Mouse (Mus musculus) embryonic facial prominence, embryonic 13.5 days (tissue): ENCODE measurements around the gene Onecut1. TPM values are rescaled to one million over a fixed set of nuclear protein-coding genes. Genes with fewer than 3 reads are reported as not detected.

ENCODE experiments used
- ATAC-seq: fragments of 200-750 bp; cut with Nextera tagmentation; 2 replicates; pipeline ENCODE4 v1.8.0; 2017; ENCODE audit warnings: low read depth; ENCODE audit not compliant: insufficient number of reproducible peaks, insufficient read depth, low FRiP score, low TSS enrichment
- H3K27ac ChIP-seq: fragments of 300-500 bp; sonication (generic); 2 replicates; pipeline ENCODE4 v1.5.1; 2015; ENCODE audit warnings: moderate library complexity, mild to moderate bottlenecking, inconsistent platforms
- H3K27me3 ChIP-seq: fragments of 300-500 bp; sonication (generic); 2 replicates; pipeline ENCODE4 v1.6.1; 2015; ENCODE audit warnings: mild to moderate bottlenecking, inconsistent platforms
- H3K36me3 ChIP-seq: fragments of 300-500 bp; sonication (generic); 2 replicates; pipeline ENCODE4 v1.6.1; 2015; ENCODE audit warnings: mild to moderate bottlenecking, inconsistent platforms
- H3K4me1 ChIP-seq: fragments of 300-500 bp; sonication (generic); 2 replicates; pipeline ENCODE4 v1.6.1; 2015; ENCODE audit warnings: inconsistent platforms
- H3K4me2 ChIP-seq: fragments of 300-500 bp; sonication (generic); 2 replicates; pipeline ENCODE4 v1.6.1; 2015; ENCODE audit warnings: moderate library complexity, mild to moderate bottlenecking, inconsistent platforms
- H3K4me3 ChIP-seq: fragments of 300-500 bp; sonication (generic); 2 replicates; pipeline ENCODE4 v1.5.1; 2015; ENCODE audit warnings: mild to moderate bottlenecking, inconsistent platforms
- H3K9ac ChIP-seq: fragments of 300-500 bp; sonication (generic); 2 replicates; pipeline ENCODE4 v1.6.1; 2015; ENCODE audit warnings: mild to moderate bottlenecking, inconsistent platforms
- H3K9me3 ChIP-seq: fragments of 300-500 bp; sonication (generic); 2 replicates; pipeline ENCODE4 v1.6.1; 2016; ENCODE audit warnings: inconsistent platforms
- WGBS: fragments of 180-500 bp; shearing (Covaris S2); methylation state at CpG from one replicate; pipeline ENCODE4 v1.1.7; 2015; ENCODE audit warnings: mixed read lengths; 5-methylcytosine and 5-hydroxymethylcytosine counted together
- polyA plus RNA-seq: library from polyadenylated mRNA; unstranded; fragments of >200 nt; fragmentation: Nextera tagmentation; extraction: Ambion mirVana; gene quantifications from 2 replicates; pipeline ENCODE4 v1.2.1, GENCODE M21; 2015

Onecut1 gene
- not detected in 2 replicates for polyA plus RNA-seq

DNA sequence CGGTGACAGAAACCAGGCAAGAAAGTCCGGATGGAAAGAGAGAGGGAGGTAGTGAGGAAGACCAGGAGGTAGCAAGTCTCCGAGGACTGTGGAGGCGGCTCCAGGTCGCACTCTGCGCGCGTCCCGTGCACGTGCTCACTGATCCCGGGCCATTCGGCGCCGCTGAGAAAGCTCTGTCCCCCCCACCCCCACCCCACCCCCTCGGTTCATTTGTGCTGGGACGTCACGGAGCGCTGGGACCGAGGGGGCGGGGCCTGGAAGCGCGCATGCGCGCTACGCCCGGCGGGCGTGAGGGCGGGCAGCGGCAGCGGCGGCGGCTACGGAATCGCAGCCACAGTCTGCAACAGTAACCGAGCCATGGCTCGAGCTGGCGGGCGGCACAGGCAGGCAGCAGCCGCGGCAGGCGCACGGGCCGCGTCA is at the start of gene Onecut1:
Gene Onecut1, plus strand, starts transcription at position 361 of the 420 bp plus-strand sequence.
- ATAC-seq, result 0 out of 2 replicates have a peak, but pooled peaks have one; percentile 32
- Histone ChIP-seq H3K4me3 (peak within 1 kb of the TSS; percentile 53), H3K9ac (peak within 1 kb of the TSS; percentile 63), H3K4me2 (peak within 1 kb of the TSS; percentile 92), H3K36me3 (no peaks in the 10 kb centered on the region), H3K9me3 (no peaks in the 10 kb centered on the region), H3K27ac (no peak within 1 kb of the TSS), H3K4me1 (peaks cover 26% of the 10 kb centered on the region), H3K27me3 (peaks cover 100% of the 10 kb centered on the region)
- under 1% methylated on average over 45 of the region's 45 CpGs for WGBS

GRCm38 (mm10) chr9:74819736-74820511 is 41.8 kb upstream of the Onecut1 start:
- Histone ChIP-seq H3K4me1 (peaks cover 9% of the 10 kb centered on the region), H3K36me3 (no peaks in the 10 kb centered on the region), H3K27me3 (peaks cover 19% of the 10 kb centered on the region), H3K4me2 (0 out of 2 replicates have a peak overlapping the region, but pooled peaks have one; percentile 7), H3K27ac (no peak overlapping the region), H3K9me3 (no peaks in the 10 kb centered on the region), H3K9ac (no peak overlapping the region), H3K4me3 (no peak overlapping the region)
- 21% methylated on average over 19 of the region's 19 CpGs for WGBS
- ATAC-seq, result no peak

DNA sequence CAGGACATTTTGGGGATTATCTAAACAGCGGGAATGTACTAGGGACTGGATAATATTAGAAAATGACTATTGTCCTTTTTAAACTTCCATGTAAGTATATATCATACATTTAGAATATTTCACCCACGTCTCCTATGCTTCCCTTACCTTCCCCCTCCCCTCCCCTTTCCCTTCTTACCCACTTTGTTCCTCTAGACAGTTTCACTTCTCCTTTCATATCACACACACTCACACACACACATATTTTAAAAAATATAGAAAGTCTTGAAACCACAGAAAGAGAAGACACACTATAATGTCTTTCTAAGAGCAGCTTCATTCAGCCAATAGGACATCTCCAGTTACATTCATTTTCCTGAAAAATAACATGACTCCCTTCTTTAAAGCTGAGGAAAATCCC is 36.6 kb upstream of the Onecut1 start:
- H3K4me3 ChIP-seq, result no peak overlapping the region
- ATAC-seq, result no peak
- no peak overlapping the region for H3K9ac ChIP-seq
- no peaks in the 10 kb centered on the region for H3K9me3 ChIP-seq
- WGBS, result 69% methylated on average over 2 of the region's 2 CpGs
- no peaks in the 10 kb centered on the region for H3K36me3 ChIP-seq
- H3K4me2 ChIP-seq, result no peak overlapping the region
- H3K27me3 ChIP-seq, result peaks cover 8% of the 10 kb centered on the region
- H3K4me1 ChIP-seq, result peaks cover 3% of the 10 kb centered on the region
- no peak overlapping the region for H3K27ac ChIP-seq

DNA sequence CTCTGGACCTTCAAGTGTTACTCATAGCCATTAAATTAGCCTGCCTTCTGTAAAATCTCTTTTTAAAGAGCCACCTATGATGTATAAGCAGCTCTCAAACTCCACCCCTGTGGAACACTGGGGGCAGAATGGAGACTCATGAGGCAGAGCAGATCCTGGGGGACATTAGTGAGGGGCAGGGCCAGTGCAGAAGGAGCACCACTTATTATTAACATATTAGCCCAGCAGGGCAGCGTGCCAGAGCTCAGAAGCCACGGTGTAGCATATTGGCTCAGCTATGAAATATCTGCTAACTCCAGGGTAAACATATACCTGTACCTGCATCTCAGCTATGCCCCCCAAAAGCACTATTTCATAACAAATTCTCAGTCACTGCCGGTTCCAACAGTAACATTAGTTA is 32.5 kb upstream of the Onecut1 start:
- no peak overlapping the region for H3K4me2 ChIP-seq
- H3K36me3 ChIP-seq, result no peaks in the 10 kb centered on the region
- WGBS, result 68% methylated on average over 3 of the region's 3 CpGs
- no peaks in the 10 kb centered on the region for H3K9me3 ChIP-seq
- no peak overlapping the region for H3K9ac ChIP-seq
- H3K4me1 ChIP-seq, result no peaks in the 10 kb centered on the region
- no peak overlapping the region for H3K4me3 ChIP-seq
- peaks cover 3% of the 10 kb centered on the region for H3K27me3 ChIP-seq
- H3K27ac ChIP-seq, result no peak overlapping the region
- ATAC-seq, result no peak

- Histone ChIP-seq H3K36me3 (no peaks in the 10 kb centered on the region), H3K27me3 (peaks cover 49% of the 10 kb centered on the region), H3K4me1 (no peaks in the 10 kb centered on the region), H3K4me2 (no peak overlapping the region), H3K4me3 (no peak overlapping the region), H3K9me3 (peaks cover 6% of the 10 kb centered on the region; the same call in 1 of the 2 replicates), H3K9ac (no peak overlapping the region), H3K27ac (no peak overlapping the region)
- WGBS, result 86% methylated on average over 4 of the region's 4 CpGs
- ATAC-seq, result no peak
Measured at GRCm38 (mm10) chr9:74842890-74843289, 18.8 kb upstream of the Onecut1 start.

- H3K9me3 ChIP-seq, result peaks cover 6% of the 10 kb centered on the region; the same call in 1 of the 2 replicates
- H3K9ac ChIP-seq, result no peak overlapping the region
- H3K27ac ChIP-seq, result no peak overlapping the region
- 2% methylated on average over 33 of the region's 33 CpGs for WGBS
- no peak for ATAC-seq
- H3K36me3 ChIP-seq, result no peaks in the 10 kb centered on the region
- no peak overlapping the region for H3K4me2 ChIP-seq
- H3K4me1 ChIP-seq, result peaks cover 12% of the 10 kb centered on the region
- H3K27me3 ChIP-seq, result peaks cover 89% of the 10 kb centered on the region
- H3K4me3 ChIP-seq, result no peak overlapping the region
Measured at GRCm38 (mm10) chr9:74846867-74847830, 14.6 kb upstream of the Onecut1 start.

GRCm38 (mm10) chr9:74848411-74849194 is 13.1 kb upstream of the Onecut1 start:
- Histone ChIP-seq H3K9me3 (no peaks in the 10 kb centered on the region), H3K4me3 (peak overlapping the region; percentile 41), H3K36me3 (no peaks in the 10 kb centered on the region), H3K27ac (no peak overlapping the region), H3K27me3 (peaks cover 100% of the 10 kb centered on the region), H3K9ac (no peak overlapping the region), H3K4me1 (peaks cover 12% of the 10 kb centered on the region), H3K4me2 (peak overlapping the region; percentile 64)
- under 1% methylated on average over 46 of the region's 46 CpGs for WGBS
- ATAC-seq, result no peak

- Histone ChIP-seq H3K4me1 (peaks cover 12% of the 10 kb centered on the region), H3K27me3 (peaks cover 100% of the 10 kb centered on the region), H3K27ac (no peak overlapping the region), H3K36me3 (no peaks in the 10 kb centered on the region), H3K4me2 (peak overlapping the region; percentile 64), H3K9me3 (no peaks in the 10 kb centered on the region), H3K4me3 (peak overlapping the region; percentile 41), H3K9ac (no peak overlapping the region)
- WGBS, result under 1% methylated on average over 63 of the region's 63 CpGs
- no peak for ATAC-seq
Measured at GRCm38 (mm10) chr9:74849195-74849978, 12.3 kb upstream of the Onecut1 start.

- Histone ChIP-seq H3K4me3 (no peak overlapping the region), H3K9me3 (no peaks in the 10 kb centered on the region), H3K9ac (no peak overlapping the region), H3K27me3 (peaks cover 100% of the 10 kb centered on the region), H3K4me1 (peaks cover 12% of the 10 kb centered on the region), H3K36me3 (no peaks in the 10 kb centered on the region), H3K4me2 (no peak overlapping the region), H3K27ac (no peak overlapping the region)
- no peak for ATAC-seq
- 3% methylated on average over 12 of the region's 12 CpGs for WGBS
Measured at GRCm38 (mm10) chr9:74849979-74850780, 11.5 kb upstream of the Onecut1 start.

GRCm38 (mm10) chr9:74850781-74851145 is 11.0 kb upstream of the Onecut1 start:
- Histone ChIP-seq H3K27me3 (peaks cover 100% of the 10 kb centered on the region), H3K9ac (no peak overlapping the region), H3K4me3 (no peak overlapping the region), H3K9me3 (no peaks in the 10 kb centered on the region), H3K4me2 (no peak overlapping the region), H3K36me3 (no peaks in the 10 kb centered on the region), H3K27ac (no peak overlapping the region), H3K4me1 (peaks cover 12% of the 10 kb centered on the region)
- ATAC-seq, result no peak
- WGBS, result 4% methylated on average over 5 of the region's 5 CpGs
